Mouse (Mus musculus) thymus, adult 2 months (tissue): ENCODE data around the gene Car11.

Experiments used
- CTCF ChIP-seq: fragments of 200-500 bp; IDR thresholded peaks from 2 replicates; pipeline ENCODE4 v1.5.1; 2012; ENCODE audit warnings: mild to moderate bottlenecking, control low read depth, low read length, moderate library complexity, borderline replicate concordance; ENCODE audit not compliant: control insufficient read depth, poor library complexity, insufficient read depth; ENCODE audit errors: extremely low read depth
- POLR2A ChIP-seq: fragments of 200-500 bp; IDR thresholded peaks from 2 replicates; pipeline ENCODE4 v1.6.1; 2012; ENCODE audit warnings: mild to moderate bottlenecking, low read length, control low read depth, moderate library complexity; ENCODE audit not compliant: control insufficient read depth, poor library complexity, insufficient read depth; ENCODE audit errors: extremely low read depth

DNA sequence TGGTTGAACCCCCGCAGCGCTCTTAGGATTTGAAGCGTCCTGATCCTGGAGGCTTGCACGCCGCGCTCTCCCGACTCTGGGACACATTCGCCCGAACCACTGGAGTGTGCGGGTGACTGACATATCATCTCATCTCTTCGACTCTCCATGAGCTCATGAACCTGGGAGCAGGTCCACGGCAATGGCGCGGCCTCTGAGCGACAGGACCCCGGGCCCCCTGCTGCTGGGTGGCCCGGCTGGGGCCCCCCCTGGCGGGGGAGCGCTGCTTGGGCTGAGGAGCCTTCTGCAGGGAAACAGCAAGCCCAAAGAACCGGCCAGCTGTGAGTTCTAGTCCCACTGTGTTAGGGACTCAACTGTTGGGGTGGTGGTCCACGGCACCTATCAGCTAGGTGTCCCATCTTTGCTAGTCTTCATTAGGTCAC is 5.8 kb downstream of the Car11 start:
- TF ChIP-seq POLR2A (no peak), CTCF (0 out of 2 replicates have a peak, but pooled peaks have one; percentile 35)
